ENCODE assay signal across 13 mouse cellular contexts in genomic region chr7:101030756-101031155, GRCm38 (mm10). TPM values are rescaled to one million over a fixed set of nuclear protein-coding genes. Genes with fewer than 3 reads are reported as not detected.
A peak's percentile ranks its signal among the peaks of the same experiment; 100 is the strongest.
DNase-seq lines count a peak whose midpoint lies in the region; ATAC-seq and TF ChIP-seq lines count a peak whose summit lies in the region.
"Had no signal": no experiment of that assay in that cellular context is flagged by ENCODE, and none has a peak within 500 bp of the region (broad histone marks: within the 10 kb centered on the region; RNA-seq: fewer than 3 reads in every experiment).

No protein-coding gene starts in this region.

- H3K9ac ChIP-seq in lung, postnatal 0 days (replicated peaks; ENCODE audit: low read depth), result no peak overlapping the region
- H3K9ac ChIP-seq: heart, embryonic 13.5 days; liver, embryonic 13.5 days had no signal

- no peaks in the 10 kb centered on the region for H3K9me3 ChIP-seq in lung, postnatal 0 days (ENCODE audit: low read length)
- H3K9me3 ChIP-seq: forebrain, embryonic 12.5 days; heart, embryonic 13.5 days; liver, embryonic 13.5 days had no signal

- TF ChIP-seq CTCF in lung, postnatal 0 days (IDR thresholded peaks at IDR 0.05), result no peak
- no peak for TF ChIP-seq CTCF in lung, adult 2 months (IDR thresholded peaks at IDR 0.05; ENCODE audit: insufficient read depth, low read length)

- no peak overlapping the region for H3K4me2 ChIP-seq in lung, postnatal 0 days (replicated peaks; ENCODE audit: low read depth, low read length)
- H3K4me2 ChIP-seq: forebrain, embryonic 12.5 days; heart, embryonic 13.5 days; liver, embryonic 13.5 days had no signal

- no peak for TF ChIP-seq EP300 in lung, postnatal 0 days (IDR thresholded peaks at IDR 0.05)

- peak; percentile 61 for DNase-seq in gastrocnemius, postnatal 14 days
- no peak for DNase-seq in gastrocnemius, adult 18-20 months (ENCODE audit: low spot score)
- no peak for DNase-seq in lung, postnatal 0 days (ENCODE audit: low spot score)
- DNase-seq in lung, adult 2 months, result no peak
- peak; percentile 85 to 88 for DNase-seq in cerebellum, postnatal 14 days
- DNase-seq in lung, postnatal 4 days, result peak; percentile 58 to 74
- DNase-seq in layer of hippocampus, postnatal 25 days (ENCODE audit: extremely low spot score in 1 of 2, low spot score in 1 of 2), result no peak
- DNase-seq in thymus, postnatal 36 days, result no peak
- DNase-seq: liver, embryonic 13.5 days had no signal

- 0 out of 2 replicates have a peak, but pooled peaks have one; percentile 13 for ATAC-seq in lung, postnatal 0 days
- ATAC-seq: midbrain, embryonic 16.5 days; Patski had no signal

- intact Hi-C loops in gastrocnemius, postnatal 14 days (cut with DNase I; ENCODE audit: low total_unique reads), result no loop called here

- no peak overlapping the region for H3K4me3 ChIP-seq in lung, postnatal 0 days (ENCODE audit: low read depth, low read length)
- H3K4me3 ChIP-seq in lung, adult 2 months (replicated peaks; ENCODE audit: extremely low read depth, low read depth, low read length), result no peak overlapping the region
- H3K4me3 ChIP-seq: forebrain, embryonic 12.5 days; heart, embryonic 13.5 days; liver, embryonic 13.5 days had no signal

- no peaks in the 10 kb centered on the region for H3K36me3 ChIP-seq in lung, postnatal 0 days (ENCODE audit: insufficient read depth, low read length)
- H3K36me3 ChIP-seq: forebrain, embryonic 12.5 days; heart, embryonic 13.5 days; liver, embryonic 13.5 days had no signal

- no peaks in the 10 kb centered on the region for H3K27me3 ChIP-seq in lung, postnatal 0 days (replicated peaks; ENCODE audit: insufficient read depth, low read length)
- H3K27me3 ChIP-seq: heart, embryonic 13.5 days; liver, embryonic 13.5 days; Patski had no signal

- no peak overlapping the region for H3K27ac ChIP-seq in lung, postnatal 0 days (ENCODE audit: low read length)
- H3K27ac ChIP-seq: forebrain, embryonic 12.5 days; heart, embryonic 13.5 days; liver, embryonic 13.5 days had no signal

- peaks cover 6% of the 10 kb centered on the region; the same call in 1 of the 2 replicates for H3K4me1 ChIP-seq in lung, postnatal 0 days (ENCODE audit: insufficient read depth, low read depth, low read length)
- H3K4me1 ChIP-seq in lung, adult 2 months (ENCODE audit: control insufficient read depth, insufficient read depth, low read length), result peaks cover 19% of the 10 kb centered on the region

- TF ChIP-seq POLR2A in lung, adult 2 months (IDR thresholded peaks at IDR 0.05; ENCODE audit: borderline replicate concordance, extremely low read depth, low read depth, low read length), result no peak

RNA-seq across cellular contexts. Expression of gene P2ry2, which starts 18.1 kb away (rescaled TPM):
- 10 to 100 TPM; 38.0 to 47.7 TPM for total RNA-seq in gastrocnemius, postnatal 14 days (2021)
- 10 to 100 TPM; 30.7 to 32.7 TPM for total RNA-seq in gastrocnemius, adult 18-20 months (2021)
- polyA plus RNA-seq in lung, postnatal 0 days (2015; fragmentation: Nextera tagmentation; extraction: Ambion mirVana), result 11.5 and 11.6 TPM in 2 replicates
- polyA plus RNA-seq in lung, adult 2 months (2012; rRNA removed), result 25.0 and 25.2 TPM in 2 replicates
- 1 to 10 TPM in 1 of 2 experiments, under 1 TPM in 1; 0.62 to 1.3 TPM for total RNA-seq in layer of hippocampus, postnatal 25 days (2021)

RNA-seq across cellular contexts. Expression of gene P2ry6, which starts 56.3 kb away (rescaled TPM):
- total RNA-seq in gastrocnemius, postnatal 14 days (2021), result 1 to 10 TPM; 1.6 to 2.1 TPM
- total RNA-seq in gastrocnemius, adult 18-20 months (2021), result under 1 TPM; 0.59 to 0.90 TPM
- 9.9 and 11.2 TPM in 2 replicates for polyA plus RNA-seq in lung, postnatal 0 days (2015; fragmentation: Nextera tagmentation; extraction: Ambion mirVana)
- 59.1 and 61.6 TPM in 2 replicates for polyA plus RNA-seq in lung, adult 2 months (2012; rRNA removed)
- 1 to 10 TPM; 3.9 to 5.6 TPM for total RNA-seq in layer of hippocampus, postnatal 25 days (2021)

Comparison
In these comparisons a context has a peak if more than half of its experiments do, and no peak if none do; other contexts are left out.
1. DNase-seq: peak in gastrocnemius, postnatal 14 days (single experiment), cerebellum, postnatal 14 days (2 of 2) and lung, postnatal 4 days (2 of 2); none in gastrocnemius, adult 18-20 months (single experiment), lung, postnatal 0 days (single experiment), lung, adult 2 months (single experiment), layer of hippocampus, postnatal 25 days (0 of 2) and thymus, postnatal 36 days (0 of 2).
2. RNA of gene P2ry2, which starts 18.1 kb away (total RNA-seq): 38.0 to 47.7 TPM in gastrocnemius, postnatal 14 days and 30.7 to 32.7 TPM in gastrocnemius, adult 18-20 months; 0.62 to 1.3 TPM in layer of hippocampus, postnatal 25 days; every median in the first group is over 10 times any median in the second.